Mouse (Mus musculus) liver, embryonic 15.5 days (tissue): Measurements from ENCODE around the gene Ugt1a7c. TPM values are rescaled to one million over a fixed set of nuclear protein-coding genes. Genes with fewer than 3 reads are reported as not detected.
"Not testable (repeated sequence)": the region's sequence is repeated elsewhere in the genome, so short reads cannot be mapped to it uniquely, and the experiment has no call there.

Experiments used
- ATAC-seq: fragments of 200-750 bp; cut with Nextera tagmentation; 2 replicates; pipeline ENCODE4 v1.8.0; 2017; ENCODE audit warnings: moderate number of reproducible peaks, mild to moderate bottlenecking, moderate library complexity; ENCODE audit not compliant: insufficient read depth
- H3K27ac ChIP-seq: fragments of 300-500 bp; sonication (generic); replicated peaks from 2 replicates; pipeline ENCODE4 v1.5.1; 2015; ENCODE audit warnings: mild to moderate bottlenecking, inconsistent platforms
- H3K27me3 ChIP-seq: fragments of 300-500 bp; sonication (generic); 2 replicates; pipeline ENCODE4 v1.6.1; 2015; ENCODE audit warnings: mild to moderate bottlenecking, inconsistent platforms
- H3K36me3 ChIP-seq: fragments of 300-500 bp; sonication (generic); replicated peaks from 2 replicates; pipeline ENCODE4 v1.6.1; 2015; ENCODE audit warnings: moderate library complexity, mild to moderate bottlenecking, inconsistent platforms
- H3K4me1 ChIP-seq: fragments of 300-500 bp; sonication (generic); replicated peaks from 2 replicates; pipeline ENCODE4 v1.6.1; 2015; ENCODE audit warnings: inconsistent platforms
- H3K4me2 ChIP-seq: fragments of 300-500 bp; sonication (generic); 2 replicates; pipeline ENCODE4 v1.6.1; 2015; ENCODE audit warnings: moderate library complexity, mild to moderate bottlenecking, inconsistent platforms
- H3K4me3 ChIP-seq: fragments of 300-500 bp; sonication (generic); replicated peaks from 2 replicates; pipeline ENCODE4 v1.5.1; 2015; ENCODE audit warnings: mild to moderate bottlenecking, inconsistent platforms
- H3K9ac ChIP-seq: fragments of 300-500 bp; sonication (generic); 2 replicates; pipeline ENCODE4 v1.6.1; 2015; ENCODE audit warnings: moderate library complexity, mild to moderate bottlenecking, inconsistent platforms
- H3K9me3 ChIP-seq: fragments of 300-500 bp; sonication (generic); replicated peaks from 2 replicates; pipeline ENCODE4 v1.6.1; 2016; ENCODE audit warnings: inconsistent platforms
- WGBS: fragments of 180-500 bp; shearing (Covaris S2); methylation state at CpG from one replicate; pipeline ENCODE4 v1.1.7; 2015; ENCODE audit warnings: mixed read lengths; ENCODE audit not compliant: insufficient replicate concordance; 5-methylcytosine and 5-hydroxymethylcytosine counted together
- polyA plus RNA-seq: library from polyadenylated mRNA; unstranded; fragments of >200 nt; fragmentation: Nextera tagmentation; extraction: Ambion mirVana; gene quantifications from 2 replicates; pipeline ENCODE4 v1.2.1, GENCODE M21; 2015

Gene Ugt1a7c
- polyA plus RNA-seq, 1 experiment from 2014 or later, result 3.1 TPM

DNA sequence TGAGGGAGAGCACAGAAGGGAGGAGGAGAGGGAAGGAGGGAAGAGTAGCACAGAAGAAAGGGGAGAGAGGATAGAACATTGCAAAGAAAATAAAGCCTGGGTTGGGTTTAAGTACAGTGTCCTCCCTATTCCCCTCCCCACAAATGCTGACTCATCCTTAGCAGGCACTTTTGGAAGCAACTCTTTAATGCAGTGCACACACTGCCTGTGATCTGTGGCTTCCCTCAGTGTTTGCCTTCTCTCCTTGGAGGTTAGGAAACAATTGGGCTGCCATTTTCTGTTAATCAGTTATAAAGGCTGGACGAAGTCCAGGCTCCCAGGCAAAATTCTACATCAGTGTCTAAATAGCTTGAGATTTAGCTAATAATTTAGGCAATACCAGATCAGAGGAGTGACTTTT lies 45.6 kb downstream of the Ugt1a7c start:
- H3K9me3 ChIP-seq, H3K4me2 ChIP-seq, H3K4me3 ChIP-seq, H3K36me3 ChIP-seq, H3K9ac ChIP-seq, H3K27ac ChIP-seq, H3K27me3 ChIP-seq: not testable (repeated sequence)
- 24% methylated on average over 1 of the region's 1 CpGs for WGBS
- ATAC-seq, result peak; percentile 94
- 0 out of 2 replicates have a peak, but pooled peaks cover 12% of the 10 kb centered on the region for H3K4me1 ChIP-seq

DNA sequence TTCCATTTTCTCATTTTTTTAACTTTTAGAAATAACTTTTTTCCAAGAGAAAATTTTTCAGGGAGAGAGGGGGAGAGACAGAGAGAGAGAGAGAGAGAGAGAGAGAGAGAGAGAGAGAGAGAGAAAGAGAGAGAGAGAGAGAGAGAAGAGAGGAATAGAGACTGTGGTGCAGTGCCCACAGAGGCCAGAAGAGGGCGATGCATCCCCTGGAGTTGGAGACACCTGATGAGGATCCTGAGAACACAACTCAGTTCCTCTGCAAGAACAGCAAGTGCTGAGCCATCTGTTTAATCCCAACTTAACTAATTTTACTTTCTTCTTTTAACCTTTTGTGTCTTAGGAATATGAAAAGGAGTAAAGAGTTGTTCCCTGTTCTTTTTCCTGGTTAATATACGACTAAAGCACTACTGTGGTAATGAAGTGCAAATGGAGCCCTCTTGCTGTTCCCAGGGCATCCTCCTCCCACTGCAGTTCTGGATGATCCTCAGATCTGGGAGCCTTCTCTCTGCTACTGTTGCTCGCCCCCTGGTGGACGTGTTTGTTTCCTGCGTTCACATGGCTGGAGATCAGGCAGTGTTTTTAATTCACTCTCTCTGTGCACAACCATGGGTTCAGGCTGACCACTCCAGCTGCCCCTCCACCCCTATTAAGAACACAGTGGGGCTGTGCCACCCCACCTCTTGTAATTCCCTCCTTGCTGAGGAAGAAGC lies 49.3 kb downstream of the Ugt1a7c start:
- not testable (repeated sequence) for H3K27me3 ChIP-seq, H3K4me1 ChIP-seq, H3K4me3 ChIP-seq, H3K36me3 ChIP-seq, H3K27ac ChIP-seq, H3K4me2 ChIP-seq, ATAC-seq, H3K9me3 ChIP-seq, H3K9ac ChIP-seq
- 4% methylated on average over 5 of the region's 5 CpGs for WGBS

DNA sequence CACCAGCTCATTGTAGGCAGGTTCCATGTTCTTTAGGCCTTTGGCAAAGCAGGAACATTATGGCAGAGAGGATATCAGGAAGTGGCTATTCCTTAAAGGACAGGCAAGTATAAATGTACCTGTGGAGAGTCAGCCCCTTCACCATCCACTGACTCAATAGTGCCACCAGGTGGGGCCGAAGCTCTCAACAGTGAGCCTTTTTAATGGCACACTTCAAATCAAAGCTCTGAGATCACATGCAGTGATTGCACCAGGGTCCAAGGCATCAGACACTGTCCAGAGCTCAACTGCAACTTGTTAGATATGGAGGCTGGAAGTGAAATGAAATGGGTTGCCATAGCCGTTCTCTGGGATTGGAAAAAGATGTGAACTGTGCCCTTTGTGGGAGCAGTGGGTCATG lies 50.4 kb downstream of the Ugt1a7c start:
- not testable (repeated sequence) for H3K9me3 ChIP-seq, H3K4me1 ChIP-seq, H3K36me3 ChIP-seq, H3K4me3 ChIP-seq, H3K4me2 ChIP-seq, H3K9ac ChIP-seq, H3K27ac ChIP-seq, ATAC-seq, H3K27me3 ChIP-seq
- 53% methylated on average over 2 of the region's 2 CpGs for WGBS

DNA sequence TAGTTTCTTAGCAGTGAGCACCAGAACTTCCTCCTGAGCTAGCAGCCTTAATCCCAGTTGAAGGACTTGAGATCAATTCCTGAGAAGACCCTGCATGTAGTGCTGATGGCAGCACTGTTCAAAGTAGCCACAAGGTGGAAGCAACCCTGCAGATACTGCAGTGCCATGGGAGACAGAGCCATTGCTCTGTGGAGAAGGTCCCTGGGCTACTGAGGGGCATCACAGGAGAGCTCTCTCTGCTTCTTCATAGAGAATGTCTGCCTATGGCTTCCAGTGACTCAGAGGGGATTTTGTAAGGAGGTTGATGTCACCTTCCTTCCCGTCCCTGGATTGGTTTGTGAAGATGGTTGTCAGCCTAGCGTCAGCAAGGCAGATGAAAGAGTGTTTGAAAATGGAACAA lies 55.3 kb downstream of the Ugt1a7c start:
- not testable (repeated sequence) for H3K4me2 ChIP-seq, H3K4me3 ChIP-seq, H3K36me3 ChIP-seq, H3K9ac ChIP-seq, ATAC-seq, H3K27ac ChIP-seq, H3K27me3 ChIP-seq, H3K9me3 ChIP-seq, H3K4me1 ChIP-seq
- 74% methylated on average over 2 of the region's 2 CpGs for WGBS

DNA sequence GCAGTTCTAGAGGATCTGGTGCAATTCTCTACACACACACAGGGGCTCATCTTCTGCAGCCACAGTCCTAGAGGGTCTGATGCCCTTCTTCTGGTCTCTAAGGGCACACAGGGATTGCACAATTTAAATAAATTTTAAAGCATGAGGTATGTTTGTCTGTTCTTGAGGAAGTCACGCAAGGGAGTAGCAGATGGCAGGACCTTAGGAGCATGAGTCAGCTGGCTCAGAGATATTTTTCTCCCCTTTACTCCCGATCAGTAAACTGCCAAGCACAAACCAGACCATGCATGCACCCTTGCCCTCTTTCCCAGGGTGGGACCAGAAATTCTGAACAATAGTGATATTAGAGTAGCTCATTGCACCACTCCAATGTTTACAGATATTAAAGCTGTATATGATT lies 63.6 kb downstream of the Ugt1a7c start:
- 47% methylated on average over 2 of the region's 2 CpGs for WGBS
- Histone ChIP-seq H3K36me3 (no peaks in the 10 kb centered on the region), H3K27me3 (no peaks in the 10 kb centered on the region), H3K9ac (no peak overlapping the region), H3K4me3 (no peak overlapping the region), H3K4me2 (no peak overlapping the region), H3K4me1 (no peaks in the 10 kb centered on the region), H3K9me3 (no peaks in the 10 kb centered on the region), H3K27ac (no peak overlapping the region)
- no peak for ATAC-seq

DNA sequence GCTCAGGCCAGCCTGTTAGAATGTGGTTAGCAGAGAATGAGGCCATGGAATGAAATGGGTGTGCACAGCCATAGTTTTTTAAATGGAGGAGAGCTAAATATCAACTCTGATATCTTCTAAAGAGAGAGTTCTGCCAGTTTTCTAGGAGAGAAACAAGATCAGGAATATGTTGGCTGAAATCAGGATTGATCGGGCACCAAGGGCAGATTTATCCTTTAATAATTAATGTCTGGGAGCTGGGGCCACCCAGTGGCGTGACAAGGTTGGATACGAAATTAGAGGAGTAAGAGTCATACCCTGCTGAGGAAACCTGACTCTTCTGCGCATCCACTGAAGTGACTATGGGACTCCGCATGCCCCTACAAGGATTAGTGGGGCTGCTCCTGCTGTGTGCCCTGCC lies 70.8 kb downstream of the Ugt1a7c start, which contains the start of gene Ugt1a5:
Ugt1a5 (plus strand) TSS at position 302 of the 400 bp plus-strand sequence.
- H3K27ac ChIP-seq, result no peak within 1 kb of the TSS
- H3K27me3 ChIP-seq, result no peaks in the 10 kb centered on the region
- H3K4me1 ChIP-seq, result no peaks in the 10 kb centered on the region
- no peak for ATAC-seq
- 70% methylated on average over 5 of the region's 5 CpGs for whole genome bisulfite sequencing
- no peak within 1 kb of the TSS for H3K9ac ChIP-seq
- H3K36me3 ChIP-seq, result no peaks in the 10 kb centered on the region
- no peaks in the 10 kb centered on the region for H3K9me3 ChIP-seq
- no peak within 1 kb of the TSS for H3K4me2 ChIP-seq
- no peak within 1 kb of the TSS for H3K4me3 ChIP-seq

DNA sequence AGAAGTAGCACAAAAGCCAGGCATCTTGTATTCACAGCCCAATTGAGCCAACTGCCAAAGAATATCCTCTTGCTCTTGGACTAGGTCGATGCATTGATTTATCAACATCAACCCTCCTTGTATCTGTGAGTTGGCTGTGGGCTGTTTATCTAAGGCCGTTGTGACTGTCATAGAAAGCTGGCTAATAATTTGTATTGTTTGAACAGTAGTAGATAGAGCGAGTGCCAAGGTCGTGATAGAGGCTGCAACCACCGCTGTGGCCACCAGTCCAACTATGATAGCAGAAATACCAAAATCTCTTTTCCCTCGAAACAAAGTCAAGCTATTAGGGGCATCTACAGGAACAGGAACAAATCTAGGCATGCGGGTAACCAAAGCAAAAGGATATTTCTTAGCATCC lies 77.3 kb downstream of the Ugt1a7c start:
- 72% methylated on average over 6 of the region's 7 CpGs for WGBS

DNA sequence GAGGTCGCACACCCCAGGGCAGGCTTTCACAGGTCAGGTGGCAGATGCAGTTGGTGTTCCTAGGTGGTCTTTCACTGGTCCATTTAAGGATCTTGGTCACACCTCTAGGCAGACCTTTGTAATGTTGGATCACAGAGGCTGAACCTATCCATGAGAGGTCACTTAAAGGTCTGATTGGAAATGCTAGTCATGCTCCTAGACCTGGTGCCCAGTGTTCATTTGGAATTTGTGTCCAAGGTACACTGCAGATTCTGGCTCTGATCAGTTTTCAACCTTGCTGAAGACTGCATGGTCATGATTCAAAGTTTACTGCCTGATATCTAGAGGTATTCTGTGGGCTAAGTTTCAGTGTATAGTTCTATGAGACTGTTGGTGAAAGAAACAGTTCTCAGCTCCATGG lies 84.8 kb downstream of the Ugt1a7c start:
- no peaks in the 10 kb centered on the region for H3K4me1 ChIP-seq
- H3K4me2 ChIP-seq, result no peak overlapping the region
- H3K36me3 ChIP-seq, result peaks cover 12% of the 10 kb centered on the region; the same call in 1 of the 2 replicates
- H3K4me3 ChIP-seq, result no peak overlapping the region
- no peak overlapping the region for H3K27ac ChIP-seq
- no peaks in the 10 kb centered on the region for H3K27me3 ChIP-seq
- no peak overlapping the region for H3K9ac ChIP-seq
- WGBS, result 63% methylated on average over 1 of the region's 1 CpGs
- no peak for ATAC-seq
- peaks cover 8% of the 10 kb centered on the region for H3K9me3 ChIP-seq

More for the DNA sequence above, 77.3 kb downstream of the Ugt1a7c start:
- not testable (repeated sequence) for H3K9me3 ChIP-seq, H3K4me1 ChIP-seq, ATAC-seq, H3K9ac ChIP-seq, H3K36me3 ChIP-seq, H3K27ac ChIP-seq, H3K4me3 ChIP-seq, H3K4me2 ChIP-seq, H3K27me3 ChIP-seq

DNA sequence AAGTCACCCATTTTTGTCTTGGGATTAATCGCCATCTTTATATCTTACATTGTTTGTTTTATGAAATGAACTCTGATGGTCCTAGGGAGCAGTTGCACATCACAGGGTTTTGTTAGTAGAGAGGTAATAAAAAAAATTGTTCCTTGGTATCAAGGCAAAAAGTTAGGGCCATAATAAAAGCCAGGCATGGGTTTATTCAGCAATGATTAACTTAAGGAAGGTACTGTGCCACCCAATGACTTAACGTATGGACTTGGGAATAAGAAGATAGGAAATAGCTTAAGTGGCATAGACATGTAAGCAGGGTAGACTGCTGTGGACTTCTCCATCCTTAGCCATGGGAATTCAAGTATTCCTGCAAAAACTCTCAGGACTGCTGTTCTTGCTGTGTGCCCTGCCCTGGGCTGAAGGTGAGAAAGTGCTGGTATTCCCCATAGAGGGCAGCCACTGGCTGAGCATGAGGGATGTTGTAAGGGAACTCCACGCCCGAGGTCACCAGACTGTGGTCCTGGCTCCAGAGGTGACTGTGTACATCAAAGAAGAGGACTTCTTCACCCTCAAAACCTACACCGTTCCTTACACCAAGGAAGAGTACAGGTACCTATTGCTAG lies 91.6 kb downstream of the Ugt1a7c start:
- no peak overlapping the region for H3K4me2 ChIP-seq
- no peaks in the 10 kb centered on the region for H3K4me1 ChIP-seq
- WGBS, result 69% methylated on average over 5 of the region's 5 CpGs
- no peak for ATAC-seq
- no peaks in the 10 kb centered on the region; the same call in 1 of the 2 replicates for H3K36me3 ChIP-seq
- no peaks in the 10 kb centered on the region for H3K9me3 ChIP-seq
- no peak overlapping the region for H3K27ac ChIP-seq
- no peak overlapping the region for H3K9ac ChIP-seq
- H3K4me3 ChIP-seq, result no peak overlapping the region
- no peaks in the 10 kb centered on the region for H3K27me3 ChIP-seq

DNA sequence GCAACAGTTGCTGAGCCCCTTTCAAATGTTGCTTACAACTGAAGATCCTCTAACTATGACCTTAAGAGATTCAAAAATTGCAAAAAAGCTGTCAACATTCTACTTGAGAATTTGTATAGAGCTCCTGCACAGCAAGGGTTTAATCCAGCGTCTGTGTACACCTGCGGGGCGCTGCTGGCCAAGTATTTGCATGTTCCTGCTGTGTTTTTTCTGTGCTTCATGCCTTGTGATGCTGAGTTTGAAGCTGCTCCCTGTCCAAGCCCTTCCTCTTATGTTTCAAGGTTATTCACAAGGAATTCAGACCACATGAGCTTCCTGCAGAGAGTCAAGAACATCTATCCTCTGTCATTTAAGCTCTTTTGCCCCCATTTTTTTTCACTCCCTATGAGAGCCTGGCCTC lies 97.3 kb downstream of the Ugt1a7c start:
- H3K27ac ChIP-seq, result no peak overlapping the region
- H3K4me2 ChIP-seq, result no peak overlapping the region
- no peaks in the 10 kb centered on the region for H3K36me3 ChIP-seq
- no peak overlapping the region for H3K4me3 ChIP-seq
- no peaks in the 10 kb centered on the region for H3K9me3 ChIP-seq
- no peak for ATAC-seq
- no peak overlapping the region for H3K9ac ChIP-seq
- H3K4me1 ChIP-seq, result no peaks in the 10 kb centered on the region
- WGBS, result 62% methylated on average over 3 of the region's 3 CpGs
- peaks cover 5% of the 10 kb centered on the region; the same call in 1 of the 2 replicates for H3K27me3 ChIP-seq

DNA sequence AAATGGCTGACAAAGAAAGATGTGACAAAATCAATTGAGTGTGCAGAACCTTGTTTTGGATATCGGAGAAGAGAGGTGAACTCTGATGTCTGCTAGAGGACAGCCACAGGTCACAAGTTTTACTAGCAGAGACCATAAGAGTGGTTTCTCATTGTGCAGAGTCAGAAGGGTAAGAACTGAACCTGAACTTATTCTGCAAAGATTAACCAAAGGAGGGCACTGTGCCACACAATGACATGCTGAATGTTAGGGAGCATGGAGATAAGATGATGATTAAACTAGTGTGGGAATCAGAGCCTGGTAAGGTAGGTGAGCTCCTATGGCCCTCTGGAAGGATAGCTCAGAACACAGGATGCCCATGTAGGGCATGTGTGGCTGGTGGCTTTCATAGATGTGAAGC lies 100.8 kb downstream of the Ugt1a7c start:
- Histone ChIP-seq H3K4me1 (no peaks in the 10 kb centered on the region), H3K9me3 (no peaks in the 10 kb centered on the region)
- WGBS, result 81% methylated on average over 1 of the region's 1 CpGs

More for the DNA sequence above, 100.8 kb downstream of the Ugt1a7c start:
- Histone ChIP-seq H3K36me3 (no peaks in the 10 kb centered on the region), H3K27me3 (peaks cover 8% of the 10 kb centered on the region), H3K9ac (no peak overlapping the region), H3K27ac (no peak overlapping the region), H3K4me2 (no peak overlapping the region), H3K4me3 (no peak overlapping the region)
- no peak for ATAC-seq
